Mouse (Mus musculus): ENCODE measurements at regions not wholly inside any gene's neighbourhood (a gene's known extent, or its start where the extent isn't known, plus 50 kb on each side); places are given as distances from the start of the nearest gene placed in this dataset.

DNA sequence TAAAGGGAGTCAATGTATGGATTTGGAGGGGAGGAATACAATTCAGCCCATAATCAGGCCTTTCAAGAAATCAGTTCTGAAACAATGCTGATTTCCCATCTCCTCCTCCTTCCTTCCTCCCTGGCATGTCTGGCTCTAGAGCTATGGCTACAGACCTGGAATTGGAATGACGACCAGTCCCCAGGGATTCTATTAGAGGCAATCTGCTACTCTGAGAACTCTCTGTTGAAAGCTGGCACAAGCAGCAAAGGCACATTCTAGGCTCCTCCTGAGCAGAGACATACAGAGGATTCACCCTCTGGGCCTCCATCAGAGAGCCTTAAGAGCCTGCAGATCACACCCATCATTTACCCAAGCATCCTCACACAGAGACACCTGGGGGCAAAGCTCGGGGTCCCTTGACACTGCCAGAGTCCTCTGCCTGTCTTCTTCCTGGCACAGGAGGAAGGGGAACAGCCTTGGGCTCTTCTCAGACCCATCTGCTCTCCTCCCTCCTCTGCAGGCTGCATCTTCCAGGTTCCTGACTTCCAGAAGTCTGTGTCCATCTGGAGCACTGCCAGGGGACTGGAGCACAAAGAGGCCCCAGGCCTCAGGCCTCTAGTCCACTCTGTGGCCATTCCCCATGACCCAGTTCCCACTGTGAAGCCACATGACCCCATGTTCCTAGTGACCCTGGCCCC, 176.2 kb downstream of the Rybp start:
- TF ChIP-seq CTCF (IDR thresholded peaks at IDR 0.05; ENCODE audit: low read depth), result no peak
- no peak for TF ChIP-seq EP300 (IDR thresholded peaks at IDR 0.05; ENCODE audit: low read depth)
